24 mouse cellular contexts compared by ENCODE assay signal in the genomic region with DNA sequence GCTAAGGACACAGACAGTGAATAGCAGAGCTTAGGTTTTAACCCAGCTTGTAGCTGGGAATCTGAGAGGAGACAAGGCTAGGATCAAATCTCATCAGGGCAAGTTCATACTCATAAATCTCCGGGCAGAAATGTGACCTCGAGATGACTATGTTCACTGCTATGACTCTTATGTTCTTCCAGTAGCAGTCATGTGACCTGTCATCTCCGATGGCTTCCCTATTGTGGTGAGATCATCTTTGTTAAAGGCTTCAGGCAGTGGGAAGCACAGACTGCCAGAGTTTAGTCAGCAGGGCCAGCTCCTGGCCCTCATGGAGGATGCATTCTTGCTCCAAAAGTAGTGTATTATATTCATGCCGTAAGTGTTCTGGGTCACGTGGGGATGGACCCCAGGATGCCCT. TPM values are rescaled to one million over a fixed set of nuclear protein-coding genes. Genes with fewer than 3 reads are reported as not detected.
DNase-seq lines count a peak whose midpoint lies in the region; ATAC-seq and TF ChIP-seq lines count a peak whose summit lies in the region.
"Had no signal": no experiment of that assay in that cellular context is flagged by ENCODE, and none has a peak within 500 bp of the region (broad histone marks: within the 10 kb centered on the region; RNA-seq: fewer than 3 reads in every experiment).

No protein-coding gene starts in this region.

- no peaks in the 10 kb centered on the region for H3K79me2 ChIP-seq in C2C12 (ENCODE audit: control insufficient read depth, insufficient read depth)

- H3K79me3 ChIP-seq in C2C12 (ENCODE audit: low read depth): no peaks in the 10 kb centered on the region

- H3K27ac ChIP-seq in heart, postnatal 0 days (ENCODE audit: low read depth): no peak overlapping the region
- no peak overlapping the region; the same call in 1 of the 2 replicates for H3K27ac ChIP-seq in kidney, postnatal 0 days
- no peak overlapping the region for H3K27ac ChIP-seq in gastrocnemius, adult 2 months
- H3K27ac ChIP-seq: forebrain, embryonic 15.5 days; layer of hippocampus, adult 2 months; left cerebral cortex, adult 2 months; limb, embryonic 10.5 days; liver, embryonic 13.5 days; neural tube, embryonic 12.5 days; stomach, postnatal 0 days had no signal

- no peak for TF ChIP-seq EP300 in heart, postnatal 0 days (IDR thresholded peaks at IDR 0.05; ENCODE audit: low read depth)

- DNase-seq in heart, postnatal 0 days (ENCODE audit: low spot score): peak; percentile 44
- no peak for DNase-seq in heart, postnatal 25 days (ENCODE audit: low spot score)
- peak; percentile 69 for DNase-seq in kidney, postnatal 0 days (ENCODE audit: low spot score)
- no peak for DNase-seq in kidney, adult 8-10 months
- peak; percentile 46 for DNase-seq in brain, adult 2 months (ENCODE audit: low read depth, low spot score)
- no peak for DNase-seq in gastrocnemius, adult 2 months
- DNase-seq in gastrocnemius, postnatal 36 days: no peak
- DNase-seq: cerebellum, postnatal 10 days; embryo, embryonic 11 days; kidney, adult 2 months; liver, embryonic 13.5 days; thymus, postnatal 14 days had no signal

- H3K4me1 ChIP-seq in heart, postnatal 0 days (ENCODE audit: control insufficient read depth, insufficient read depth): no peaks in the 10 kb centered on the region
- H3K4me1 ChIP-seq in kidney, postnatal 0 days (replicated peaks; ENCODE audit: insufficient read depth, low read length): 0 out of 2 replicates have a peak, but pooled peaks cover 6% of the 10 kb centered on the region
- H3K4me1 ChIP-seq: liver, embryonic 13.5 days had no signal

- no peak overlapping the region for H3K9ac ChIP-seq in heart, postnatal 0 days (replicated peaks; ENCODE audit: low read depth, low read length)
- no peak overlapping the region for H3K9ac ChIP-seq in kidney, postnatal 0 days (ENCODE audit: low read depth, low read length)
- H3K9ac ChIP-seq: forebrain, embryonic 15.5 days; liver, embryonic 13.5 days; neural tube, embryonic 12.5 days had no signal

- peaks cover 37% of the 10 kb centered on the region for H3K36me3 ChIP-seq in heart, postnatal 0 days (replicated peaks; ENCODE audit: control insufficient read depth, insufficient read depth, low read length)
- peaks cover 10% of the 10 kb centered on the region for H3K36me3 ChIP-seq in kidney, postnatal 0 days (ENCODE audit: insufficient read depth, low read length)
- H3K36me3 ChIP-seq in C2C12 (ENCODE audit: control insufficient read depth, insufficient read depth): no peaks in the 10 kb centered on the region
- H3K36me3 ChIP-seq: limb, embryonic 10.5 days had no signal

- no peak overlapping the region for H3K4me3 ChIP-seq in heart, postnatal 0 days (ENCODE audit: low read depth, low read length)
- H3K4me3 ChIP-seq in kidney, postnatal 0 days (replicated peaks; ENCODE audit: low read depth, low read length): no peak overlapping the region
- no peak overlapping the region for H3K4me3 ChIP-seq in C2C12 (ENCODE audit: insufficient read depth, poor library complexity, severe bottlenecking)
- no peak overlapping the region for H3K4me3 ChIP-seq in gastrocnemius, adult 2 months
- H3K4me3 ChIP-seq: forebrain, embryonic 15.5 days; layer of hippocampus, adult 2 months; left cerebral cortex, adult 2 months; limb, embryonic 10.5 days; liver, embryonic 13.5 days; neural tube, embryonic 12.5 days had no signal

- peak; percentile 76 for ATAC-seq in heart, postnatal 0 days (ENCODE audit: insufficient read depth, low read depth)
- ATAC-seq in kidney, postnatal 0 days (replicated peaks; ENCODE audit: low FRiP score, low read depth): peak; percentile 50; the same call in 1 of the 2 replicates
- ATAC-seq: forebrain, embryonic 15.5 days; hindbrain, embryonic 16.5 days had no signal

- WGBS in heart, postnatal 0 days: 30% methylated on average over 5 of the region's 5 CpGs
- WGBS in kidney, postnatal 0 days: 54% methylated on average over 5 of the region's 5 CpGs

- TF ChIP-seq CTCF in heart, postnatal 0 days (IDR thresholded peaks at IDR 0.05; ENCODE audit: low read depth): no peak
- TF ChIP-seq CTCF in kidney, postnatal 0 days (IDR thresholded peaks at IDR 0.05; ENCODE audit: low read depth): no peak
- TF ChIP-seq CTCF in C2C12 (IDR thresholded peaks at IDR 0.05; ENCODE audit: control insufficient read depth, insufficient read depth, insufficient read length): no peak
- TF ChIP-seq CTCF in gastrocnemius, adult 2 months (IDR thresholded peaks at IDR 0.05): no peak

- intact Hi-C loops in heart, postnatal 25 days (cut with DNase I): no loop called here
- intact Hi-C loops in gastrocnemius, adult 2 months (cut with DNase I): no loop called here
- intact Hi-C loops in gastrocnemius, postnatal 36 days (cut with DNase I): no loop called here

- H3K4me2 ChIP-seq in heart, postnatal 0 days (ENCODE audit: low read depth, low read length): no peak overlapping the region
- H3K4me2 ChIP-seq in kidney, postnatal 0 days (ENCODE audit: low read length): no peak overlapping the region
- H3K4me2 ChIP-seq: forebrain, embryonic 15.5 days; liver, embryonic 13.5 days; neural tube, embryonic 12.5 days had no signal

- H3K27me3 ChIP-seq in heart, postnatal 0 days (ENCODE audit: control insufficient read depth, insufficient read depth, low read length): no peaks in the 10 kb centered on the region
- H3K27me3 ChIP-seq in kidney, postnatal 0 days (ENCODE audit: insufficient read depth, low read length): no peaks in the 10 kb centered on the region
- H3K27me3 ChIP-seq in C2C12 (ENCODE audit: control insufficient read depth, insufficient read depth, insufficient read length): peaks cover 3% of the 10 kb centered on the region
- H3K27me3 ChIP-seq: forebrain, embryonic 15.5 days; neural tube, embryonic 12.5 days had no signal

- H3K9me3 ChIP-seq in heart, postnatal 0 days (replicated peaks; ENCODE audit: control insufficient read depth, low read length): no peaks in the 10 kb centered on the region
- H3K9me3 ChIP-seq in kidney, postnatal 0 days (replicated peaks; ENCODE audit: low read length): no peaks in the 10 kb centered on the region
- H3K9me3 ChIP-seq: forebrain, embryonic 15.5 days; limb, embryonic 10.5 days; liver, embryonic 13.5 days; neural tube, embryonic 12.5 days had no signal

- no peak overlapping the region for H3ac ChIP-seq in C2C12 (ENCODE audit: control insufficient read depth, insufficient read length, low read depth)

TF ChIP-seq in C2C12, 6 proteins besides CTCF, POLR2A, EP300 and RAD21:
- TF ChIP-seq CEBPB (IDR thresholded peaks at IDR 0.05; ENCODE audit: low read depth) (no peak), MYOD1 (IDR thresholded peaks at IDR 0.05; ENCODE audit: control insufficient read depth, insufficient read length, low read depth) (no peak), MYOG (IDR thresholded peaks at IDR 0.05; ENCODE audit: control insufficient read depth, extremely low read depth, insufficient read length) (no peak), USF1 (IDR thresholded peaks at IDR 0.05; ENCODE audit: low read depth) (peak; percentile 94), MAX (IDR thresholded peaks at IDR 0.05) (no peak), FOSL1 (IDR thresholded peaks at IDR 0.05; ENCODE audit: insufficient read depth, low read length, poor library complexity, severe bottlenecking) (no peak)

RNA-seq across cellular contexts. Expression of a gene that starts 32.6 kb away (rescaled TPM):
- total RNA-seq in heart, postnatal 0 days (2014; rRNA removed; ENCODE audit: low replicate concordance): not detected in 2 replicates
- polyA plus RNA-seq in heart, postnatal 0 days (2015; fragmentation: Nextera tagmentation; extraction: Ambion mirVana): not detected in 2 replicates
- not detected for total RNA-seq in heart, postnatal 25 days (2021)
- 15.4 and 20.6 TPM in 2 replicates for polyA plus RNA-seq in kidney, postnatal 0 days (2015; fragmentation: Nextera tagmentation; extraction: Ambion mirVana)
- polyA plus RNA-seq in C2C12 (2012; fragmentation: generic; extraction: Trizol): not detected
- total RNA-seq in gastrocnemius, adult 2 months (2021): not detected
- not detected for total RNA-seq in gastrocnemius, postnatal 36 days (2021)
- total RNA-seq: ES-E14; layer of hippocampus, adult 2 months; megakaryocyte, adult 5-6 weeks had no signal
- polyA plus RNA-seq: heart, embryonic 14.5 days; hindbrain, embryonic 16.5 days; limb, embryonic 10.5 days; neural tube, embryonic 12.5 days had no signal

RNA-seq across cellular contexts. Expression of a gene that starts 44.7 kb away (rescaled TPM):
- not detected in 2 replicates for total RNA-seq in heart, postnatal 0 days (2014; rRNA removed; ENCODE audit: low replicate concordance)
- not detected in 2 replicates for polyA plus RNA-seq in heart, postnatal 0 days (2015; fragmentation: Nextera tagmentation; extraction: Ambion mirVana)
- total RNA-seq in heart, postnatal 25 days (2021): not detected
- not detected in 2 replicates for polyA plus RNA-seq in kidney, postnatal 0 days (2015; fragmentation: Nextera tagmentation; extraction: Ambion mirVana)
- polyA plus RNA-seq in C2C12 (2012; fragmentation: generic; extraction: Trizol): not detected
- not detected for total RNA-seq in gastrocnemius, adult 2 months (2021)
- total RNA-seq in gastrocnemius, postnatal 36 days (2021): not detected
- total RNA-seq: adrenal gland, postnatal 4 days; ES-E14; layer of hippocampus, adult 2 months; megakaryocyte, adult 5-6 weeks had no signal
- polyA plus RNA-seq: forebrain, embryonic 15.5 days; heart, embryonic 14.5 days; hindbrain, embryonic 16.5 days; kidney, adult 2 months; limb, embryonic 10.5 days; liver, embryonic 13.5 days; neural tube, embryonic 12.5 days; stomach, postnatal 0 days had no signal

Comparison
In these comparisons a context has a peak if more than half of its experiments do, and no peak if none do; other contexts are left out.
1. DNase-seq: peak in heart, postnatal 0 days (single experiment), kidney, postnatal 0 days (single experiment) and brain, adult 2 months (single experiment); none in heart, postnatal 25 days (single experiment), kidney, adult 8-10 months (0 of 2), gastrocnemius, adult 2 months (single experiment) and gastrocnemius, postnatal 36 days (0 of 2).